Mouse (Mus musculus) C2C12 (cell line): ENCODE results near the gene Prnp.

ENCODE experiments used
- CTCF ChIP-seq: IDR thresholded peaks from one replicate; pipeline ENCODE4 v1.5.1; 2011; ENCODE audit not compliant: control insufficient read depth, insufficient read depth, insufficient read length
- FOSL1 ChIP-seq: IDR thresholded peaks from one replicate; pipeline ENCODE4 v1.8.0; 2011; ENCODE audit warnings: mild to moderate bottlenecking, low read length; ENCODE audit not compliant: poor library complexity, insufficient read depth, severe bottlenecking
- USF1 ChIP-seq: IDR thresholded peaks from one replicate; pipeline ENCODE4 v1.6.1; 2011; ENCODE audit warnings: low read depth, mild to moderate bottlenecking, control low read depth, moderate library complexity

GRCm38 (mm10) chr2:131881766-131882165 is 28.0 kb upstream of the Prnp start:
- no peak for TF ChIP-seq CTCF
- TF ChIP-seq USF1: no peak
- TF ChIP-seq FOSL1: no peak
